Mouse (Mus musculus): ENCODE results near the gene Muc3. TPM values are rescaled to one million over a fixed set of nuclear protein-coding genes. Genes with fewer than 3 reads are reported as not detected.
A peak's percentile ranks its signal among the peaks of the same experiment; 100 is the strongest.

The Muc3 gene
- total RNA-seq, 2 experiments from 2014 or later: not detected

GRCm38 (mm10) chr5:137096037-137096436, 53.1 kb downstream of the Muc3 start:
- DNase-seq (ENCODE audit: low spot score in 2 of 2): peak in 1 of 2 experiments; percentile 24

- DNase-seq (ENCODE audit: low spot score in 2 of 2): no peak
Observed at GRCm38 (mm10) chr5:137095135-137095534, 54.0 kb downstream of the Muc3 start.

GRCm38 (mm10) chr5:137093720-137094119, 55.4 kb downstream of the Muc3 start:
- DNase-seq (ENCODE audit: low spot score in 2 of 2): no peak

GRCm38 (mm10) chr5:137091560-137091959, 57.6 kb downstream of the Muc3 start:
- DNase-seq (ENCODE audit: low spot score in 2 of 2): no peak

- DNase-seq (ENCODE audit: low spot score in 2 of 2): no peak
Observed at GRCm38 (mm10) chr5:137090870-137091269, 58.3 kb downstream of the Muc3 start.

- DNase-seq (ENCODE audit: low spot score in 2 of 2): peak; percentile 21 to 59
Observed at GRCm38 (mm10) chr5:137087410-137087809, 61.7 kb downstream of the Muc3 start.

- DNase-seq (ENCODE audit: low spot score in 2 of 2): no peak
Observed at GRCm38 (mm10) chr5:137085731-137086130, 63.4 kb downstream of the Muc3 start.

GRCm38 (mm10) chr5:137085021-137085420, 64.1 kb downstream of the Muc3 start:
- no peak for DNase-seq (ENCODE audit: low spot score in 2 of 2)

Other genes starting within 250 kb of the Muc3 start
- gene Ift22, start 241.2 kb downstream of the Muc3 start, total RNA-seq (2021): 10 to 100 TPM; 26.0 to 34.6 TPM
- gene Fis1, start 196.0 kb downstream of the Muc3 start, total RNA-seq (2021): 100 to 1,000 TPM; 184 to 185 TPM
- gene Cldn15, start 182.7 kb downstream of the Muc3 start, total RNA-seq (2021): 10 to 100 TPM; 12.7 TPM
- 10 to 100 TPM; 68.7 to 72.3 TPM for gene Plod3, start 162.3 kb downstream of the Muc3 start, total RNA-seq (2021)
- 10 to 100 TPM; 87.2 to 93.5 TPM for gene Znhit1, start 161.3 kb downstream of the Muc3 start, total RNA-seq (2021)
- 10 to 100 TPM; 12.8 to 15.6 TPM for gene Vgf, start 122.9 kb downstream of the Muc3 start, total RNA-seq (2021)
- gene Ap1s1, start 103.2 kb downstream of the Muc3 start, total RNA-seq (2021): 10 to 100 TPM; 90.6 to 96.8 TPM
- gene Serpine1, start 77.1 kb downstream of the Muc3 start, total RNA-seq (2021): 10 to 100 TPM in 1 of 2 experiments, 1 to 10 TPM in 1; 3.3 to 17.1 TPM
- gene Trim56, start 33.1 kb downstream of the Muc3 start, total RNA-seq (2021): 10 to 100 TPM; 39.1 to 42.2 TPM
- gene Muc3a, start 63.1 kb upstream of the Muc3 start, total RNA-seq (2021): under 1 TPM; 0.20 to 0.32 TPM
- 10 to 100 TPM; 10.0 to 12.9 TPM for gene Ache, start 138.2 kb upstream of the Muc3 start, total RNA-seq (2021)
- 10 to 100 TPM in 1 of 2 experiments, 1 to 10 TPM in 1; 8.8 to 10.2 TPM for gene Ufsp1, start 145.3 kb upstream of the Muc3 start, total RNA-seq (2021)
- gene Srrt, start 158.4 kb upstream of the Muc3 start, total RNA-seq (2021): 100 to 1,000 TPM; 169 to 174 TPM
- 10 to 100 TPM; 30.1 to 39.4 TPM for gene Trip6, start 165.1 kb upstream of the Muc3 start, total RNA-seq (2021)
- gene Slc12a9, start 184.3 kb upstream of the Muc3 start, total RNA-seq (2021): 1 to 10 TPM; 8.4 to 8.6 TPM
- gene Ephb4, start 200.8 kb upstream of the Muc3 start, total RNA-seq (2021): 10 to 100 TPM; 42.4 to 47.0 TPM